Mouse (Mus musculus): ENCODE results near the gene Ackr3.

The Ackr3 gene

GRCm38 (mm10) chr1:90203783-90204690 is at the start of gene Ackr3:
Gene Ackr3 (plus strand): TSS chr1:90203980.
- DNase-seq (ENCODE audit: low spot score in 2 of 2), result peak; percentile 60 to 82

- DNase-seq (ENCODE audit: low spot score in 2 of 2), result no peak
Observed at GRCm38 (mm10) chr1:90156589-90156988, 47.2 kb upstream of the Ackr3 start.

- no peak for DNase-seq (ENCODE audit: low spot score in 2 of 2)
Observed at GRCm38 (mm10) chr1:90159927-90160326, 43.9 kb upstream of the Ackr3 start.

- DNase-seq (ENCODE audit: low spot score in 2 of 2), result no peak
Observed at GRCm38 (mm10) chr1:90161623-90162022, 42.2 kb upstream of the Ackr3 start.

GRCm38 (mm10) chr1:90162379-90162857 is 41.4 kb upstream of the Ackr3 start:
- no peak for DNase-seq (ENCODE audit: low spot score in 2 of 2)

GRCm38 (mm10) chr1:90163161-90163560 is 40.6 kb upstream of the Ackr3 start:
- no peak for DNase-seq (ENCODE audit: low spot score in 2 of 2)

- DNase-seq (ENCODE audit: low spot score in 2 of 2), result no peak
Observed at GRCm38 (mm10) chr1:90164319-90164718, 39.5 kb upstream of the Ackr3 start.

GRCm38 (mm10) chr1:90174338-90174737 is 29.4 kb upstream of the Ackr3 start:
- no peak for DNase-seq (ENCODE audit: low spot score in 2 of 2)

- no peak for DNase-seq (ENCODE audit: low spot score in 2 of 2)
Observed at GRCm38 (mm10) chr1:90176223-90176622, 27.6 kb upstream of the Ackr3 start.

GRCm38 (mm10) chr1:90177565-90177964 is 26.2 kb upstream of the Ackr3 start:
- no peak for DNase-seq (ENCODE audit: low spot score in 2 of 2)

- DNase-seq (ENCODE audit: low spot score in 2 of 2), result no peak
Observed at GRCm38 (mm10) chr1:90177978-90178377, 25.8 kb upstream of the Ackr3 start.

GRCm38 (mm10) chr1:90180479-90180878 is 23.3 kb upstream of the Ackr3 start:
- DNase-seq (ENCODE audit: low spot score in 2 of 2), result no peak

- DNase-seq (ENCODE audit: low spot score in 2 of 2), result no peak
Observed at GRCm38 (mm10) chr1:90180966-90181699, 22.6 kb upstream of the Ackr3 start.

GRCm38 (mm10) chr1:90182521-90182920 is 21.3 kb upstream of the Ackr3 start:
- peak in 1 of 2 experiments; percentile 40 for DNase-seq (ENCODE audit: low spot score in 2 of 2)

GRCm38 (mm10) chr1:90183602-90184001 is 20.2 kb upstream of the Ackr3 start:
- DNase-seq (ENCODE audit: low spot score in 2 of 2), result no peak

GRCm38 (mm10) chr1:90186173-90186572 is 17.6 kb upstream of the Ackr3 start:
- DNase-seq (ENCODE audit: low spot score in 2 of 2), result no peak

- no peak for DNase-seq (ENCODE audit: low spot score in 2 of 2)
Observed at GRCm38 (mm10) chr1:90186874-90187273, 16.9 kb upstream of the Ackr3 start.

- no peak for DNase-seq (ENCODE audit: low spot score in 2 of 2)
Observed at GRCm38 (mm10) chr1:90189046-90189445, 14.7 kb upstream of the Ackr3 start.

GRCm38 (mm10) chr1:90201246-90201645 is 2.5 kb upstream of the Ackr3 start:
- DNase-seq (ENCODE audit: low spot score in 2 of 2), result no peak

- no peak for DNase-seq (ENCODE audit: low spot score in 2 of 2)
Observed at GRCm38 (mm10) chr1:90201655-90202054, 2.1 kb upstream of the Ackr3 start.

GRCm38 (mm10) chr1:90202207-90202978 is 1.4 kb upstream of the Ackr3 start:
- peak; percentile 46 to 55 for DNase-seq (ENCODE audit: low spot score in 2 of 2)

- DNase-seq (ENCODE audit: low spot score in 2 of 2), result no peak
Observed at GRCm38 (mm10) chr1:90203341-90203740, 439 bp upstream of the Ackr3 start.

All from frontal cortex, postnatal 10 days (tissue).